Mouse (Mus musculus) hindbrain, embryonic 11.5 days (tissue): Measurements from ENCODE around the gene Hoxa7. TPM values are rescaled to one million over a fixed set of nuclear protein-coding genes. Genes with fewer than 3 reads are reported as not detected.

Source experiments
- ATAC-seq: fragments of 200-750 bp; cut with Nextera tagmentation; 2 replicates; pipeline ENCODE4 v1.8.0; 2017; ENCODE audit warnings: mild to moderate bottlenecking, moderate TSS enrichment, moderate library complexity; ENCODE audit not compliant: low FRiP score
- DNase-seq: peaks from one replicate; pipeline ENCODE4 v3.0.0-alpha.2; 2015; ENCODE audit warnings: low spot score
- H3K27ac ChIP-seq: fragments of 300-500 bp; sonication (generic); 2 replicates; pipeline ENCODE4 v1.5.1; 2014; ENCODE audit warnings: mild to moderate bottlenecking, low read depth, low read length
- H3K27me3 ChIP-seq: fragments of 300-500 bp; sonication (generic); 2 replicates; pipeline ENCODE4 v1.6.1; 2014; ENCODE audit warnings: mild to moderate bottlenecking, low read length, moderate library complexity, mixed read lengths; ENCODE audit not compliant: control insufficient read depth, insufficient read depth
- H3K36me3 ChIP-seq: fragments of 300-500 bp; sonication (generic); 2 replicates; pipeline ENCODE4 v1.6.1; 2014; ENCODE audit warnings: mild to moderate bottlenecking, low read length, moderate library complexity, mixed read lengths; ENCODE audit not compliant: control insufficient read depth, insufficient read depth
- H3K4me1 ChIP-seq: fragments of 300-500 bp; sonication (generic); replicated peaks from 2 replicates; pipeline ENCODE4 v1.6.1; 2014; ENCODE audit warnings: low read length, mixed read lengths; ENCODE audit not compliant: control insufficient read depth, insufficient read depth
- H3K4me2 ChIP-seq: fragments of 300-500 bp; sonication (generic); replicated peaks from 2 replicates; pipeline ENCODE4 v1.6.1; 2014; ENCODE audit warnings: mild to moderate bottlenecking, low read depth, low read length
- H3K4me3 ChIP-seq: fragments of 300-500 bp; sonication (generic); 2 replicates; pipeline ENCODE4 v1.5.1; 2014; ENCODE audit warnings: low read depth, low read length
- H3K9ac ChIP-seq: fragments of 300-500 bp; sonication (generic); 2 replicates; pipeline ENCODE4 v1.6.1; 2014; ENCODE audit warnings: low read depth, low read length
- H3K9me3 ChIP-seq: fragments of 300-500 bp; sonication (generic); 2 replicates; pipeline ENCODE4 v1.6.1; 2016; ENCODE audit warnings: low read length; ENCODE audit not compliant: control insufficient read depth
- WGBS: fragments of 180-500 bp; shearing (Covaris S2); extraction: QIAGEN DNeasy Blood & Tissue Kit; methylation state at CpG from one replicate; pipeline ENCODE4 v1.1.7; 2014; 5-methylcytosine and 5-hydroxymethylcytosine counted together
- polyA plus RNA-seq: library from polyadenylated mRNA; unstranded; fragments of >200 nt; fragmentation: Nextera tagmentation; extraction: Ambion mirVana; gene quantifications from 2 replicates; pipeline ENCODE4 v1.2.1, GENCODE M21; 2014

The Hoxa7 gene
- polyA plus RNA-seq, 1 experiment from 2014 or later = 0.34 TPM

DNA sequence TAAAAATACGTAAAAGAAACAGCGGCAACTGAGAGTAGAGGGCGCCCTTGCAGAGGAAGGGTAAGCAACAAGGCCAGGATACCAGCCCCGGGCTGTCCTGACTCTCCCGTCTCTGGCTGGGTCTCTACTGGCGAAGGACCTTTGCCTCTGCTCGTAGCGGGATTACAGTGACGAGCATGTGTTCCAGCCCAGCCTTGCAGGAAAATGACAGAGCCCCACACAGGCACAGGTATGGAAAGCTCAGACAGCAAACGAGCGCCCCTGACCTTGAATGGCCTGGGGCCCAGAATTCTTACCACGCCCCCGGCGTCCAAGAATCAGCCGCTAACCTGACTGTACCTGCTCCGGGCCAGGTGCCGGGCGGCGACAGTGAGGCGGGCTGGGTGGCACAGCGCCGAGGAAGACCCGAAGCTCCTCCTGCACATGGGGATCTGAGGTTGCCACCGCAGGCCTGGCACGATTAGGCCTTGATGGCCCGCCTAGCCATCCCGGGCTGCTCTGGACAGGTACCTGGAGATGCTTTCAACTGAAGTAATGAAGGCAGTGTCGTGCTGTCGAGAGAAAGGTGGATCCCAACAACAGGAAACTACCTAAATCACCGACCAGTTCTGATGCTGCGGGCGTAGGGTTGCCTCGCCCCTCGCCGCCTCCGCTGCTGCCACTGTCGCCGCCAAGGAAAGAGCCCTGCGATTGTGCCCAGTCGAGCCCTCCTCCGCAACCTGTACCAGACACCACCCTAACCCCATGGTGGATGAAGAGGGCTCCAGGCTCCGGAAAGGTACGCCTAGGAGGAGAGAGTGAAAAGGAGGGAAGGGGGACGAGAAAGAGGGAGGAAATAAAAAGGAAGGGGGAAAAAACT, 8.1 kb upstream of the Hoxa7 start:
- Histone ChIP-seq H3K4me3 (no peak overlapping the region), H3K9ac (no peak overlapping the region), H3K4me1 (0 out of 2 replicates have a peak, but pooled peaks cover 3% of the 10 kb centered on the region), H3K4me2 (no peak overlapping the region), H3K27me3 (peaks cover 92% of the 10 kb centered on the region), H3K9me3 (no peaks in the 10 kb centered on the region), H3K27ac (no peak overlapping the region), H3K36me3 (no peaks in the 10 kb centered on the region)
- 2% methylated on average over 42 of the region's 44 CpGs for WGBS
- ATAC-seq = no peak
- peak; percentile 64 for DNase-seq

DNA sequence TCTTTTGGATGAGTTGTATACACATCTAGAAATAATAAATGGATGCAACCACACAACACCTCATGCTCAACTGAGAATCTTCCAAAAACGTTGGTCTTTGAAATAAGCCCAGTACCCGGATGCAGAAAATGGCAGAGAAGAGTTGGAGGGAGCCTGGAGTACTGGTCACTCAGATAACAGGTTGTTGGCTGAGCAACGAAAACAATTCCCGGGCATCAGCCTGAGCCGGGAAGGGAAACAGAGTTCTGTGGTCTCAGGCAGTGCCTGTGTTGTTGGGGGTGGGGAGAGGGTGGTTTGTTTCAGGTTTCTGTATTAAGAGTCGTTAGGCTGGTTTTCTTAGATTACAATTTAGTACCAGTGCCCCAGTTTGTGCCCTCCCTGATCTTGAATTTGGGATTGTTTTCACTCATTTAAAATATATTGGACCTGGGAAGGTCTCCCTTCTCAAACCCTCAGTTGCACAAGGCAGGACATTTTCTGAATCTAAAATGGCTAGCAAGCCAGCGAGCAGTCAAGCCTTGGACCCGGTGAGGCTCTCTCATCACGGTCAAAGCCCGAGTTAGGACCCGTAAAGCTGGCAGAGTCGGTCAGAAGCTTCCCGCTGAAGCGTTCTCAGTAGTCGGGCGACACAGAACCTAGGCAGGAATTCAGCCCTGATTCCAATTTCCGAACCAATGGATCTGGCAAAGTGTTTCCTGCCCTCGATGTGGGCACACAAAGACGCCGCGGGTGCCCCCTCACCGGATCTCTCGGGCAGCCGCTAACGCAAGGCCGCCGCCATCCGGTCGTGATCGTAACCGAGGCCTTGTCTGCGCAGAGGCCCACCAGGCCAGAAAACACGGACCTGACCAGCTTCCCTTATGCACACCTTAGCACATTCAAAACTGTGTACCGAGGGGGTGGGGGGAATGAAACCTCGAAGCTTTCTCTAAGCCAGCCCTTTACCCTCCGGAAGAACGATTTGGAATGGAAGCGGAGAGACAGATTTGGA, 7.1 kb upstream of the Hoxa7 start:
- ATAC-seq (no peak), DNase-seq (peak; percentile 75)
- under 1% methylated on average over 38 of the region's 38 CpGs for whole genome bisulfite sequencing
- H3K27ac ChIP-seq = no peak overlapping the region
- H3K4me3 ChIP-seq = no peak overlapping the region
- H3K9me3 ChIP-seq = no peaks in the 10 kb centered on the region
- no peak overlapping the region for H3K4me2 ChIP-seq
- H3K4me1 ChIP-seq = no peaks in the 10 kb centered on the region
- H3K27me3 ChIP-seq = peaks cover 90% of the 10 kb centered on the region
- no peaks in the 10 kb centered on the region for H3K36me3 ChIP-seq
- H3K9ac ChIP-seq = no peak overlapping the region

DNA sequence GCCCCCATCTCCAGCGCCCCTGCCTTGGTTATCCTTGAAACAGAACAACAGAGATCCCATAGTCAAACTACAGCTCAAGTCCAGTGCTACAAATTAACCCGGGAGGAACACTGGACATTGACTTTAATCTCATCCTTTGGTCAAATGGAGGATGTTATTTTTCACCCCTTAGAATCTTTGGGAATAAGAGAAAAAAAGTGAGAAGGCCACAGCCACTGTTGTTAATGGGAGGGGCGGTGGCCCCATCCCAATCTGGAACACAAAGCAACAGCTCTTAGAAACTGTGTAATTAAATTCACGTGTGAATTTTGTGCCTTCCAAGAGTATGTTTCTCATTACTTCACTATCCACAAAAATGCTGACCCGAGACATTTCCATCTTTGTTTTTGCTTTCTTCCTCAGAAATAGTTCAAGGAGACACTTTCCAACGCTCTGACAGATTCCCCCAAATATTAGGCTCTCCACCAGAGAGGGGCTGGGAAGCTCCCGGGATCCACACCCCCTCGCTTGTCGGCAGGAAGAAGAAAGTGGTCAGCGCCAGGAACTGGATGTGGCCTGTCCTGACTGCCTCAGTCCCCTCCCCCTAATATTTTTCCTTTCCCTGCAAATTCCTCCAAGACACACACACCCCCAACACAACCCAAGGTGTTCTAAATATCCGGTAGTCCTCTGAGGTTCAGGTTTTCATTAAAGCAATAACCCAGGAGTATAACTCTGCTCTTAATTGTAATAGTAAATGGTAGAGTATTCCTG, 6.0 kb upstream of the Hoxa7 start:
- Histone ChIP-seq H3K4me1 (no peaks in the 10 kb centered on the region), H3K4me3 (no peak overlapping the region), H3K36me3 (no peaks in the 10 kb centered on the region), H3K9ac (no peak overlapping the region), H3K9me3 (no peaks in the 10 kb centered on the region), H3K27me3 (peaks cover 90% of the 10 kb centered on the region), H3K4me2 (no peak overlapping the region), H3K27ac (no peak overlapping the region)
- WGBS = 2% methylated on average over 11 of the region's 11 CpGs
- ATAC-seq (no peak), DNase-seq (no peak)

DNA sequence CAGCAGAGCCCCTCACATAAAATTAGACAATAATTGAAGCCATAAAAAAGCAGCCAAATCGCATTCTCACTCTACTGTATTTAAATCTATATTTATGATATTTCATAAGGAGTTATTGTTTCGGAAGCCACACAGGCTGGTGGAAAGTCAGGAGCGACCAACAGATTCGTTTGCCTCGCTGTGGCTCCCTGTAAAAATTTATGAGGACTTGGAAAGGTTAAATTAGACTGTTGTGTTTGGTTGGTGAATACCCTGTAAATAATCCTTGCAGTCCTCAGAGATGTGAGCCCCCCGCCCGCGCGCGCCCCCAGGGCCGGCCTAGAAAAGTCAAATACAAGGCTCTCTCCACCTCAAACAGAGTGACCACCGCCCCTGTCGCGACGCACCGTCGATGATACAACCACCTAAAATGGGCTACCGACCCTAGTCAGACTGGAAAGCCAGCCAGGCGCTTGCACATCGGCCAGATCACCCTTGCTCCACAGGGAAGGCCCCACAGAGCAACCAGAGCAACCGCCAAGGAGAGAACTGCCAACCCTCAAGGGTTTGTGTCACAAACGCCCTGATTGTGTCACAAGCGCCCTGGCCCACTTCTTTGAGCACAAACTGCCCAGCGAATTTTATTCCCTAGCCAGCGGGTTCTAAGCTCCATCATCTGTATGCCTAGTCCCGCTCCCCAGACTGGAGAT, 5.1 kb upstream of the Hoxa7 start:
- Histone ChIP-seq H3K4me3 (no peak overlapping the region), H3K4me1 (no peaks in the 10 kb centered on the region; the same call in 1 of the 2 replicates), H3K27ac (no peak overlapping the region), H3K9ac (no peak overlapping the region), H3K4me2 (no peak overlapping the region), H3K27me3 (peaks cover 90% of the 10 kb centered on the region), H3K36me3 (no peaks in the 10 kb centered on the region), H3K9me3 (no peaks in the 10 kb centered on the region)
- 2% methylated on average over 26 of the region's 26 CpGs for WGBS
- DNase-seq (peak; percentile 68), ATAC-seq (no peak)

DNA sequence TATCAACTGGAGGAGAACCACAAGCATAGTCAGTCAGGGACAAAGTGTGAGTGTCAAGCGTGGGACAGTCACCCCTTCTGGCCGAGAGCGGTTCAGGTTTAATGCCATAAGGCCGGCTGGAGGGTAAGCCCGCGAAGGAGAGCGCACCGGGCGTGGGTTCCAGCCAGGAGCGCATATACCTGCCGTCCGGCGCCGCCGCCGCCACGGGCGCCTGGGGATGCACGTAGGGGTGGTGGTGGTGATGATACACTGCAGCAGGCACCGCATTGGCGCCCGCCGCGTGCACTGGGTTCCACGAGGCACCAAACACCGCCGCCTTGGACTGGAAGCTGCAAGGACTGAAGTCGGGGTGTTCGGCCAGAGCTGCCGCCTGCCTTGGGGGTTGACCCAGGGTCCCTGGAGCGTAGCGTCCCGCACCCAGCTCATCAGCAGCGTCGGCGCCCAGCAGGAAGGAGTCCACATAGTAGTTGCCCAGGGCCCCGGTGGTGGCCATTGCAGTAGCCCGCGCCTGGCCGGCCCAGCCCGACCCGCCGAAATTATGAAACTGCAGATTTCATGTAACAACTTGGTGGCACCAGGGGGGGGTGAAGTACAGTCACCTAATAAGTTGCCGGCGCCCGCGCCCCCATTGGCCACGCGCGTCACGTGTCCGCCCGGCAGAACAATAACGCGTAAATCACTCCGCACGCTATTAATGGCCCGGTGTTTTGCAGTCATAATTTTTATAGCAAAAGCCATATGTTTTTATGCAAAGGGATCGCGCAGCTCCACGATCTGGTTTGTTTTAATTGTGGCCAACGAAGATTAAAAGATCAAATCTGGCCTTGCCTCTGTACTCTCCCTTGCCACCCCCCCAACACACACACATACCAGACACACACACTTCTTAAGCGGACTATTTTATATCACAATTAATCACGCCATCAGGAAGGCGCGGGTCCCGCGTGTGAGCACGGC, 4.2 kb upstream of the Hoxa7 start:
- DNase-seq = peak; percentile 68
- no peaks in the 10 kb centered on the region for H3K9me3 ChIP-seq
- H3K4me2 ChIP-seq = no peak overlapping the region

DNA sequence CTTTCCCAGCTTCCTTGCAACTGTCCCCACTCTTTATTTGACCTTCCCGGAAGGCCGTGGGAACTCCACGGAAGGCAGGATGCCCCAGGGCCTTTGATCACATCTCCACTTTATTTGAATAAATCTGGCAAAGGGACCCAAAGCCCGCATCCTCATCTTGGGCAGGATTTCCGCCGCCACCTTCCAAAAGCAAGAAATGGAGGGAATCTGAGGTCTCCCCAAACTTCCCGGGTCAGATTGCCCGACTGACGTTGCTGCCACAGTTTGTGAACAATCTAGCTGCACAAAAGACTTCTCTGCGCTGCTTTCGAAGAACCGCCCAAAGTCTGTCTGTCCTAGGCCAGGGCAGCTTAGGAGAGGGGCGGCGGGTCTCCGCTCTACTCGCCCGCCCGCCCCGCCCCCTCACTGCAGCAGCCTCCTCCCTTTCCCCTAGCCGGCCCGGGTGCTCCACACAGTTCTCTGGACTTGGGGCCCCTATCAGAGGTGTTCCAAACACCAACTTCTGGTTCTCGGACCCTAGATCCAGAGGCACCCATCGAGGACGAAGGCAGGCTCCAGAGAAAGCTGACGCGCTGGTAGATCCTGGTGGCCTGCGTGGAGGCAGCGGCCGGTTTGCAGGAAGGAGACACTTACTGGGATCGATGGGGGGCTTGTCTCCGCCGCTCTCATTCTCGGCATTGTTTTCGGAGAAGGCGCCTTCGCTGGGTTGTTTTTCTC, 3.4 kb upstream of the Hoxa7 start:
- ATAC-seq (no peak), DNase-seq (peak; percentile 66)
- Histone ChIP-seq H3K36me3 (no peaks in the 10 kb centered on the region), H3K27ac (no peak overlapping the region), H3K27me3 (peaks cover 94% of the 10 kb centered on the region), H3K4me2 (no peak overlapping the region), H3K4me1 (peaks cover 3% of the 10 kb centered on the region; the same call in 1 of the 2 replicates), H3K4me3 (no peak overlapping the region), H3K9me3 (no peaks in the 10 kb centered on the region), H3K9ac (no peak overlapping the region)
- WGBS = 1% methylated on average over 36 of the region's 36 CpGs

More for the DNA sequence above, 4.2 kb upstream of the Hoxa7 start:
- WGBS = 3% methylated on average over 69 of the region's 69 CpGs
- Histone ChIP-seq H3K4me1 (peaks cover 3% of the 10 kb centered on the region; the same call in 1 of the 2 replicates), H3K4me3 (no peak overlapping the region), H3K27me3 (peaks cover 94% of the 10 kb centered on the region), H3K36me3 (no peaks in the 10 kb centered on the region), H3K27ac (no peak overlapping the region), H3K9ac (no peak overlapping the region)
- no peak for ATAC-seq
